Mouse (Mus musculus): ENCODE measurements around the gene Ankra2. TPM values are rescaled to one million over a fixed set of nuclear protein-coding genes. Genes with fewer than 3 reads are reported as not detected.

Ankra2 gene
- total RNA-seq (2021), result 10 to 100 TPM; 22.0 to 24.8 TPM
- long read RNA-seq, experiment 1, transcript Ankra2-201 (9 exons, 1,755 nt), result major isoform, 19 of 39 reads
- long read RNA-seq, experiment 1, transcript Ankra2-203 (8 exons, 2,328 nt), result minor isoform, 5 of 39 reads
- long read RNA-seq, experiment 1, partial matches to known transcripts, result 4 of 39 reads
- long read RNA-seq, experiment 1, other reads (novel, unspliced or antisense), result 5 of 39 reads
- long read RNA-seq, experiment 2, transcript Ankra2-201 (9 exons, 1,755 nt), result major isoform, 23 of 38 reads
- long read RNA-seq, experiment 2, partial matches to known transcripts, result 2 of 38 reads
- long read RNA-seq, experiment 2, other reads (novel, unspliced or antisense), result 4 of 38 reads

- DNase-seq (ENCODE audit: low spot score in 2 of 2), result peak; percentile 99
These were observed at the start of gene Ankra2, which contains the start of gene Utp15 for GRCm38 (mm10) chr13:98262636-98263457. Ankra2 (plus strand) TSS chr13:98263074. Utp15 (minus strand) TSS chr13:98263041.

GRCm38 (mm10) chr13:98222848-98223247 is 40.0 kb upstream of the Ankra2 start:
- DNase-seq (ENCODE audit: low spot score in 2 of 2), result peak; percentile 19 to 31

- DNase-seq (ENCODE audit: low spot score in 2 of 2), result no peak
These were observed 36.6 kb upstream of the Ankra2 start for GRCm38 (mm10) chr13:98226225-98226624.

GRCm38 (mm10) chr13:98230511-98230910 is 32.4 kb upstream of the Ankra2 start:
- no peak for DNase-seq (ENCODE audit: low spot score in 2 of 2)

GRCm38 (mm10) chr13:98235451-98235850 is 27.4 kb upstream of the Ankra2 start:
- DNase-seq (ENCODE audit: low spot score in 2 of 2), result no peak

GRCm38 (mm10) chr13:98239978-98240641 is 22.8 kb upstream of the Ankra2 start:
- peak; percentile 30 to 60 for DNase-seq (ENCODE audit: low spot score in 2 of 2)

GRCm38 (mm10) chr13:98241531-98242282 is 21.2 kb upstream of the Ankra2 start:
- no peak for DNase-seq (ENCODE audit: low spot score in 2 of 2)

- no peak for DNase-seq (ENCODE audit: low spot score in 2 of 2)
These were observed 18.1 kb upstream of the Ankra2 start for GRCm38 (mm10) chr13:98244571-98245350.

GRCm38 (mm10) chr13:98245386-98245785 is 17.5 kb upstream of the Ankra2 start:
- no peak for DNase-seq (ENCODE audit: low spot score in 2 of 2)

- no peak for DNase-seq (ENCODE audit: low spot score in 2 of 2)
These were observed 13.3 kb upstream of the Ankra2 start for GRCm38 (mm10) chr13:98249594-98249993.

GRCm38 (mm10) chr13:98254921-98255320 is 8.0 kb upstream of the Ankra2 start:
- no peak for DNase-seq (ENCODE audit: low spot score in 2 of 2)

- no peak for DNase-seq (ENCODE audit: low spot score in 2 of 2)
These were observed 649 bp downstream of the Ankra2 start for GRCm38 (mm10) chr13:98263458-98263987.

GRCm38 (mm10) chr13:98264111-98264510 is 1.2 kb downstream of the Ankra2 start:
- DNase-seq (ENCODE audit: low spot score in 2 of 2), result no peak

GRCm38 (mm10) chr13:98274023-98274422 is 11.1 kb downstream of the Ankra2 start:
- no peak for DNase-seq (ENCODE audit: low spot score in 2 of 2)

GRCm38 (mm10) chr13:98275646-98276045 is 12.8 kb downstream of the Ankra2 start:
- DNase-seq (ENCODE audit: low spot score in 2 of 2), result no peak

- DNase-seq (ENCODE audit: low spot score in 2 of 2), result no peak
These were observed 13.4 kb downstream of the Ankra2 start for GRCm38 (mm10) chr13:98276253-98276652.

GRCm38 (mm10) chr13:98277501-98277900 is 14.6 kb downstream of the Ankra2 start:
- no peak for DNase-seq (ENCODE audit: low spot score in 2 of 2)

GRCm38 (mm10) chr13:98279686-98280085 is 16.8 kb downstream of the Ankra2 start, which contains the start of gene Gm21976:
Gm21976 (plus strand) TSS chr13:98279887.
- DNase-seq (ENCODE audit: low spot score in 2 of 2), result no peak

GRCm38 (mm10) chr13:98280990-98281650 is 18.2 kb downstream of the Ankra2 start:
- no peak for DNase-seq (ENCODE audit: low spot score in 2 of 2)
